Mouse (Mus musculus): ENCODE results near the gene Gm14288.
"Not testable (repeated sequence)": the region's sequence is repeated elsewhere in the genome, so short reads cannot be mapped to it uniquely, and the experiment has no call there.

The Gm14288 gene

DNA sequence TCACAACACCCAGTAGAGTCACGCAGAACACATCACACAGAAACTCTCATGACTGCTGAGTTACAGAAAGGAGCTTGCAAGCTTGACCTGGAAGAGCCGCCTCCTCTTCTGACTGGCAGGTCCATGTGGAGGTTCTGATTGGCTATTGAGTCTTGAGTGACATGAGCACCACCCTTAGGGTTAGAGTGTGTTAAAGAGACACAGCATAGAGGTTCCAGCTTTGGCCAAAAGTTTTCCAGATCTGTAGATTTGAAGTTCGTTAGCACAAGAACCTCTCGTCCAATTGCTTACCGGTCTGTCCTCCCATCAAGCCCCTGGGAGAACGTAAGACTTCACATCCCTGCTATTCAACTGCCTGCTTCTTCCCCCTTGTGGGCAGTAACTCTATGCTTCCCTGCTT is at the start of gene Gm14288:
Gene Gm14288 (minus strand): TSS at position 101 of the 400 bp plus-strand sequence.
- not testable (repeated sequence) for DNase-seq (ENCODE audit: low spot score)

DNA sequence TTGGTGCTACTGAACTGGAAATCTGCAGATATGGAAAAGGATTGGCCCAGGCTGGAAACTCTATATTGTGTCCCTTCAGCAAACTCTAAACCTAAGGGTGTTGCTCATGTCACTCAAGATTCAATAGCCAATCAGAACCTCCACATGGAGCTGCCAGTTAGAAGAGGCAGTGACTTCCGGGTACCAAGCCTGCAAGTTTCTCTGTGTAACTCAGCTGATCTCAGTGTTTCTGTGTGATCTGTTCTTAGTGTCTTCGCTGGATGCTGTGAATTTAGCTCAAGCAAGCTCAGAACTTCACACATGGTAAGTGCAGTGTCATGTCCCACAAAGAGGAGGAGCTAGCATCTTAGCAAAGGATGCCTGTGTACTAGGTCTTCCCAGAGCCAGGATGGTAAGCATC is 59.7 kb downstream of the Gm14288 start, which contains the start of gene Gm2007:
Gene Gm2007 (plus strand): TSS at position 301 of the 400 bp plus-strand sequence.
- not testable (repeated sequence) for DNase-seq (ENCODE audit: low spot score)
